Mouse (Mus musculus) bone marrow, adult 2 months (tissue): Measurements from ENCODE around the gene Pgam2.

Experiments used
- CTCF ChIP-seq: fragments of 200-500 bp; IDR thresholded peaks from 2 replicates; pipeline ENCODE4 v1.5.1; 2011; ENCODE audit warnings: low read length, control low read depth; ENCODE audit not compliant: control insufficient read depth, insufficient read depth
- POLR2A ChIP-seq: fragments of 200-500 bp; IDR thresholded peaks from 2 replicates; pipeline ENCODE4 v1.6.1; 2011; ENCODE audit warnings: low read depth, mild to moderate bottlenecking, control low read depth, low read length, borderline replicate concordance; ENCODE audit not compliant: control insufficient read depth

GRCm38 (mm10) chr11:5850452-5850851 is 46.9 kb upstream of the Pgam2 start:
- TF ChIP-seq CTCF: no peak
- TF ChIP-seq POLR2A: no peak
